Mouse (Mus musculus) intestine, embryonic 14.5 days (tissue): Measurements from ENCODE around the gene Spata3. TPM values are rescaled to one million over a fixed set of nuclear protein-coding genes. Genes with fewer than 3 reads are reported as not detected.
"Not testable (repeated sequence)": the region's sequence is repeated elsewhere in the genome, so short reads cannot be mapped to it uniquely, and the experiment has no call there.

ENCODE experiments used
- ATAC-seq: fragments of 200-750 bp; cut with Nextera tagmentation; replicated peaks from 2 replicates; pipeline ENCODE4 v1.8.0; 2017; ENCODE audit warnings: low read depth, moderate number of reproducible peaks, moderate TSS enrichment, moderate library complexity; ENCODE audit not compliant: low FRiP score, low TSS enrichment
- DNase-seq: peaks from one replicate; pipeline ENCODE4 v3.0.0-alpha.2; 2018; ENCODE audit warnings: low spot score
- H3K27ac ChIP-seq: fragments of 300-500 bp; sonication (generic); 2 replicates; pipeline ENCODE4 v1.5.1; 2014; ENCODE audit warnings: low read depth, mild to moderate bottlenecking, control low read depth
- H3K27me3 ChIP-seq: fragments of 300-500 bp; sonication (generic); replicated peaks from 2 replicates; pipeline ENCODE4 v1.6.1; 2014; ENCODE audit warnings: low read length, control low read depth; ENCODE audit not compliant: control insufficient read depth, insufficient read depth
- H3K36me3 ChIP-seq: fragments of 300-500 bp; sonication (generic); 2 replicates; pipeline ENCODE4 v1.6.1; 2014; ENCODE audit warnings: low read length, control low read depth; ENCODE audit not compliant: control insufficient read depth, insufficient read depth
- H3K4me1 ChIP-seq: fragments of 300-500 bp; sonication (generic); replicated peaks from 2 replicates; pipeline ENCODE4 v1.6.1; 2014; ENCODE audit warnings: low read length, control low read depth, mixed read lengths; ENCODE audit not compliant: control insufficient read depth, insufficient read depth
- H3K4me2 ChIP-seq: fragments of 300-500 bp; sonication (generic); 2 replicates; pipeline ENCODE4 v1.6.1; 2014; ENCODE audit warnings: low read length
- H3K4me3 ChIP-seq: fragments of 300-500 bp; sonication (generic); 2 replicates; pipeline ENCODE4 v1.5.1; 2014; ENCODE audit warnings: low read depth, low read length, control low read depth, mixed read lengths
- H3K9ac ChIP-seq: fragments of 300-500 bp; sonication (generic); 2 replicates; pipeline ENCODE4 v1.6.1; 2014; ENCODE audit warnings: mild to moderate bottlenecking, low read length
- H3K9me3 ChIP-seq: fragments of 300-500 bp; sonication (generic); 2 replicates; pipeline ENCODE4 v1.6.1; 2016; ENCODE audit warnings: low read length, control low read depth; ENCODE audit not compliant: control insufficient read depth
- WGBS: fragments of 180-500 bp; shearing (Covaris S2); extraction: QIAGEN DNeasy Blood & Tissue Kit; methylation state at CpG from one replicate; pipeline ENCODE4 v1.1.7; 2014; 5-methylcytosine and 5-hydroxymethylcytosine counted together
- polyA plus RNA-seq: library from polyadenylated mRNA; unstranded; fragments of >200 nt; fragmentation: Nextera tagmentation; extraction: Ambion mirVana; gene quantifications from 2 replicates; pipeline ENCODE4 v1.2.1, GENCODE M21; 2014

Spata3 gene
- polyA plus RNA-seq, 1 experiment from 2014 or later: not detected

- H3K4me1 ChIP-seq: no peaks in the 10 kb centered on the region
- H3K9me3 ChIP-seq: no peaks in the 10 kb centered on the region
- no peak for DNase-seq
- no peaks in the 10 kb centered on the region for H3K27me3 ChIP-seq
- H3K4me3 ChIP-seq: no peak overlapping the region
- no peaks in the 10 kb centered on the region for H3K36me3 ChIP-seq
- no peak overlapping the region for H3K27ac ChIP-seq
- no peak overlapping the region for H3K9ac ChIP-seq
- H3K4me2 ChIP-seq: no peak overlapping the region
- no peak for ATAC-seq
- 69% methylated on average over 4 of the region's 4 CpGs for WGBS
These were observed 28.3 kb upstream of the Spata3 start for GRCm38 (mm10) chr1:85988351-85988750.

GRCm38 (mm10) chr1:85988882-85989281, 27.7 kb upstream of the Spata3 start:
- DNase-seq, H3K36me3 ChIP-seq, H3K27ac ChIP-seq, H3K4me1 ChIP-seq, ATAC-seq, H3K9me3 ChIP-seq, H3K4me3 ChIP-seq, H3K4me2 ChIP-seq, H3K9ac ChIP-seq, H3K27me3 ChIP-seq: not testable (repeated sequence)
- 87% methylated on average over 4 of the region's 4 CpGs for WGBS

- H3K4me3 ChIP-seq: no peak overlapping the region
- no peak for ATAC-seq
- H3K27me3 ChIP-seq: no peaks in the 10 kb centered on the region
- WGBS: 73% methylated on average over 9 of the region's 9 CpGs
- no peaks in the 10 kb centered on the region for H3K4me1 ChIP-seq
- no peak overlapping the region for H3K4me2 ChIP-seq
- no peak overlapping the region for H3K9ac ChIP-seq
- no peak for DNase-seq
- H3K36me3 ChIP-seq: no peaks in the 10 kb centered on the region
- no peaks in the 10 kb centered on the region for H3K9me3 ChIP-seq
- H3K27ac ChIP-seq: no peak overlapping the region
These were observed 24.4 kb upstream of the Spata3 start for GRCm38 (mm10) chr1:85992175-85992574.

- no peak for ATAC-seq
- no peaks in the 10 kb centered on the region for H3K36me3 ChIP-seq
These were observed 23.1 kb upstream of the Spata3 start for GRCm38 (mm10) chr1:85993541-85993940.

GRCm38 (mm10) chr1:85997221-85997620, 19.4 kb upstream of the Spata3 start:
- H3K9me3 ChIP-seq: no peaks in the 10 kb centered on the region
- no peaks in the 10 kb centered on the region for H3K36me3 ChIP-seq
- no peak overlapping the region for H3K4me3 ChIP-seq
- H3K4me2 ChIP-seq: no peak overlapping the region
- no peak overlapping the region for H3K9ac ChIP-seq
- 88% methylated on average over 1 of the region's 1 CpGs for WGBS
- no peaks in the 10 kb centered on the region for H3K27me3 ChIP-seq
- H3K4me1 ChIP-seq: no peaks in the 10 kb centered on the region
- no peak overlapping the region for H3K27ac ChIP-seq
- DNase-seq: no peak
- ATAC-seq: no peak

More at GRCm38 (mm10) chr1:85993541-85993940, 23.1 kb upstream of the Spata3 start:
- Histone ChIP-seq H3K9ac (no peak overlapping the region), H3K27ac (no peak overlapping the region), H3K9me3 (no peaks in the 10 kb centered on the region), H3K27me3 (no peaks in the 10 kb centered on the region), H3K4me3 (no peak overlapping the region), H3K4me2 (no peak overlapping the region), H3K4me1 (no peaks in the 10 kb centered on the region)
- no peak for DNase-seq
- 69% methylated on average over 4 of the region's 4 CpGs for WGBS

- H3K4me1 ChIP-seq: no peaks in the 10 kb centered on the region
- no peak overlapping the region for H3K4me3 ChIP-seq
- no peak overlapping the region for H3K27ac ChIP-seq
- 79% methylated on average over 4 of the region's 4 CpGs for WGBS
- no peaks in the 10 kb centered on the region for H3K9me3 ChIP-seq
- H3K9ac ChIP-seq: no peak overlapping the region
- ATAC-seq (no peak), DNase-seq (no peak)
- H3K4me2 ChIP-seq: no peak overlapping the region
- H3K36me3 ChIP-seq: no peaks in the 10 kb centered on the region
- H3K27me3 ChIP-seq: no peaks in the 10 kb centered on the region
These were observed 18.6 kb upstream of the Spata3 start for GRCm38 (mm10) chr1:85998012-85998411.

- no peaks in the 10 kb centered on the region for H3K36me3 ChIP-seq
- no peak for DNase-seq
- H3K27me3 ChIP-seq: no peaks in the 10 kb centered on the region
- no peaks in the 10 kb centered on the region for H3K4me1 ChIP-seq
- no peak overlapping the region for H3K4me3 ChIP-seq
- no peaks in the 10 kb centered on the region for H3K9me3 ChIP-seq
- H3K9ac ChIP-seq: no peak overlapping the region
- WGBS: 73% methylated on average over 18 of the region's 18 CpGs
- ATAC-seq: no peak
- H3K27ac ChIP-seq: no peak overlapping the region
- H3K4me2 ChIP-seq: no peak overlapping the region
These were observed 16.6 kb upstream of the Spata3 start for GRCm38 (mm10) chr1:85999853-86000570.

- Histone ChIP-seq H3K27me3 (no peaks in the 10 kb centered on the region), H3K4me3 (no peak overlapping the region), H3K9me3 (no peaks in the 10 kb centered on the region), H3K36me3 (no peaks in the 10 kb centered on the region), H3K4me2 (no peak overlapping the region), H3K27ac (no peak overlapping the region), H3K9ac (no peak overlapping the region), H3K4me1 (no peaks in the 10 kb centered on the region)
- DNase-seq (no peak), ATAC-seq (no peak)
- 86% methylated on average over 10 of the region's 10 CpGs for WGBS
These were observed 11.1 kb upstream of the Spata3 start for GRCm38 (mm10) chr1:86005540-86005939.

- no peaks in the 10 kb centered on the region for H3K4me1 ChIP-seq
- no peaks in the 10 kb centered on the region for H3K27me3 ChIP-seq
- no peak overlapping the region for H3K27ac ChIP-seq
- H3K9me3 ChIP-seq: no peaks in the 10 kb centered on the region
- no peaks in the 10 kb centered on the region for H3K36me3 ChIP-seq
- 87% methylated on average over 6 of the region's 6 CpGs for WGBS
- H3K4me2 ChIP-seq: no peak overlapping the region
- H3K4me3 ChIP-seq: no peak overlapping the region
- no peak for DNase-seq
- no peak for ATAC-seq
- H3K9ac ChIP-seq: no peak overlapping the region
These were observed 10.6 kb upstream of the Spata3 start for GRCm38 (mm10) chr1:86006040-86006439.
